Mouse (Mus musculus) heart, embryonic 15.5 days (tissue): ENCODE results near the gene Zfp362. TPM values are rescaled to one million over a fixed set of nuclear protein-coding genes. Genes with fewer than 3 reads are reported as not detected.
A peak's percentile ranks its signal among the peaks of the same experiment; 100 is the strongest.

ENCODE experiments used
- ATAC-seq: fragments of 200-750 bp; cut with Nextera tagmentation; replicated peaks from 2 replicates; pipeline ENCODE4 v1.8.0; 2017; ENCODE audit warnings: low read depth, moderate TSS enrichment; ENCODE audit not compliant: insufficient number of reproducible peaks, insufficient read depth, low FRiP score
- H3K27ac ChIP-seq: fragments of 300-500 bp; sonication (generic); 2 replicates; pipeline ENCODE4 v1.5.1; 2015; ENCODE audit warnings: mild to moderate bottlenecking, inconsistent platforms
- H3K27me3 ChIP-seq: fragments of 300-500 bp; sonication (generic); 2 replicates; pipeline ENCODE4 v1.6.1; 2015; ENCODE audit warnings: inconsistent platforms
- H3K36me3 ChIP-seq: fragments of 300-500 bp; sonication (generic); 2 replicates; pipeline ENCODE4 v1.6.1; 2015; ENCODE audit warnings: mild to moderate bottlenecking, inconsistent platforms
- H3K4me1 ChIP-seq: fragments of 300-500 bp; sonication (generic); replicated peaks from 2 replicates; pipeline ENCODE4 v1.6.1; 2015; ENCODE audit warnings: inconsistent platforms
- H3K4me2 ChIP-seq: fragments of 300-500 bp; sonication (generic); 2 replicates; pipeline ENCODE4 v1.6.1; 2015; ENCODE audit warnings: inconsistent platforms, mild to moderate bottlenecking, moderate library complexity
- H3K4me3 ChIP-seq: fragments of 300-500 bp; sonication (generic); 2 replicates; pipeline ENCODE4 v1.5.1; 2015; ENCODE audit warnings: mild to moderate bottlenecking, inconsistent platforms
- H3K9ac ChIP-seq: fragments of 300-500 bp; sonication (generic); 2 replicates; pipeline ENCODE4 v1.6.1; 2015; ENCODE audit warnings: mild to moderate bottlenecking, inconsistent platforms
- H3K9me3 ChIP-seq: fragments of 300-500 bp; sonication (generic); replicated peaks from 2 replicates; pipeline ENCODE4 v1.6.1; 2016; ENCODE audit warnings: inconsistent platforms
- WGBS: fragments of 180-500 bp; shearing (Covaris S2); methylation state at CpG from one replicate; pipeline ENCODE4 v1.1.7; 2015; ENCODE audit warnings: mixed read lengths; 5-methylcytosine and 5-hydroxymethylcytosine counted together
- polyA plus RNA-seq: library from polyadenylated mRNA; unstranded; fragments of >200 nt; fragmentation: Nextera tagmentation; extraction: Ambion mirVana; gene quantifications from 2 replicates; pipeline ENCODE4 v1.2.1, GENCODE M21; 2015

Zfp362 gene
- polyA plus RNA-seq, 1 experiment from 2014 or later, result 14.2 TPM

DNA sequence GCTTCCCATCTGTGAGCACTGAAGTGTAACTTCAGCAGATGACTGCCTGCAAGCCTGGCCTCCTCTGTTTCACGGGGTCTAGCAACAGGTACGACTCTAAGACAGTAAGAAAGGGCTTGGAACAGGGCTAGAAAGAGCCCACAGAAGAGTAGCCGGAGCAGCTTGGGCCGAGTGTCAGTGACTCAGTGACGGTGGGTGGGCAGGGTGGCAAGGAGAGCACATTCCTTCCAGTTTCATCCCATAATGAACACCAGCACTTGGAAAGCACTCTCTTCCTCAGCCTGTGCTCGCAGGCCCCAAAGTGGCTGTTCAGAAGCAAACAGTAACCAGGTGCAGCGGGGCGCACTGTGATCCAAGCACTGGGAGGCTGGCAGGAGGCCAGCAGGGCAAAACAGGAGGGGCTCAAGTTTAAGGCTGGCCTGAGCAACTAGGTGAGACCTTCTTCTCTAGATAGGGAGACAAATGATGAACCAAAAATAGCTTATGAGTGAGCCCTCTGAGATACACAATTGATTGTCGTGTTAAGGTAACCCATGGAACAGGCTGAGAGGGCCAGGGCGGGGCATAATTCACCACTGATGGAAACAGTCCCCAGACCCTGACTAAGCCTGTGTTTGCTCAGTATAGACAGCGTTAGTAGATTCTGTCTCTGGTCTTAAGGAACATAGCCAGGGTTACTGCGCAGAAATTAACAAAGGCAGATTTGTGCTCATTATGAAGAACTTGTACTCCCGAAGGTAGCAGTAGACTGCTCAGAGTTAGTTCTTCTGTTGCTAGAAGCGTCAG is 67.8 kb downstream of the Zfp362 start:
- H3K4me3 ChIP-seq, result no peak overlapping the region
- H3K36me3 ChIP-seq, result 0 out of 2 replicates have a peak, but pooled peaks cover 3% of the 10 kb centered on the region
- peak overlapping the region; percentile 91 for H3K27ac ChIP-seq
- no peaks in the 10 kb centered on the region for H3K9me3 ChIP-seq
- peaks cover 66% of the 10 kb centered on the region for H3K4me1 ChIP-seq
- peak overlapping the region; percentile 34; the same call in 1 of the 2 replicates for H3K9ac ChIP-seq
- H3K27me3 ChIP-seq, result no peaks in the 10 kb centered on the region
- 54% methylated on average over 14 of the region's 14 CpGs for WGBS
- no peak for ATAC-seq
- peak overlapping the region; percentile 37 for H3K4me2 ChIP-seq

DNA sequence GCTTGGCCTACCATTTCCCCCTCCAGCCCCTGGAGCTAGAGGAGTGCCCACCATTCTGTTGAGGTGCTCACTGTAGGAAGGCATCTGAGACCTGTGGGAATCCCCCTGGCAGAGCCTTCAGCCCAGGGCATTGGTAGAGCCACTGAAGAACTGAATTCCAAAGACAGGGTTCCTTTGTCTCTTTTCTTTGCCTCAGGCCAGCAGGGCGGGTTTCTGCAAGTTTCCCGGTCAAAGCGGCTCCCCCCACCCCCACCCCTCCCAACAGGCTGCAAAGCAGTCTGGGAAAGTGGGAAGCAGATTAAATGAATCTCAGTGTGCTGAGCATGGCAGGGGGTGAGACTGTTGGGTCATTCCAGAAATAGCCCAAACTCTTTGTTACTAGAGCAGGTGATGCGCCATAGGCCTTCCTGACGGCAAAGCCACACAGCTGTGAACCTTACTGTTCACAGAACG is 68.7 kb downstream of the Zfp362 start:
- no peaks in the 10 kb centered on the region for H3K9me3 ChIP-seq
- H3K9ac ChIP-seq, result peak overlapping the region; percentile 47
- ATAC-seq, result 0 out of 2 replicates have a peak, but pooled peaks have one; percentile 20
- 20% methylated on average over 6 of the region's 6 CpGs for WGBS
- H3K27ac ChIP-seq, result peak overlapping the region; percentile 91
- no peaks in the 10 kb centered on the region for H3K27me3 ChIP-seq
- H3K4me1 ChIP-seq, result peaks cover 70% of the 10 kb centered on the region
- peak overlapping the region; percentile 40 for H3K4me2 ChIP-seq
- no peak overlapping the region for H3K4me3 ChIP-seq
- H3K36me3 ChIP-seq, result 0 out of 2 replicates have a peak, but pooled peaks cover 3% of the 10 kb centered on the region

DNA sequence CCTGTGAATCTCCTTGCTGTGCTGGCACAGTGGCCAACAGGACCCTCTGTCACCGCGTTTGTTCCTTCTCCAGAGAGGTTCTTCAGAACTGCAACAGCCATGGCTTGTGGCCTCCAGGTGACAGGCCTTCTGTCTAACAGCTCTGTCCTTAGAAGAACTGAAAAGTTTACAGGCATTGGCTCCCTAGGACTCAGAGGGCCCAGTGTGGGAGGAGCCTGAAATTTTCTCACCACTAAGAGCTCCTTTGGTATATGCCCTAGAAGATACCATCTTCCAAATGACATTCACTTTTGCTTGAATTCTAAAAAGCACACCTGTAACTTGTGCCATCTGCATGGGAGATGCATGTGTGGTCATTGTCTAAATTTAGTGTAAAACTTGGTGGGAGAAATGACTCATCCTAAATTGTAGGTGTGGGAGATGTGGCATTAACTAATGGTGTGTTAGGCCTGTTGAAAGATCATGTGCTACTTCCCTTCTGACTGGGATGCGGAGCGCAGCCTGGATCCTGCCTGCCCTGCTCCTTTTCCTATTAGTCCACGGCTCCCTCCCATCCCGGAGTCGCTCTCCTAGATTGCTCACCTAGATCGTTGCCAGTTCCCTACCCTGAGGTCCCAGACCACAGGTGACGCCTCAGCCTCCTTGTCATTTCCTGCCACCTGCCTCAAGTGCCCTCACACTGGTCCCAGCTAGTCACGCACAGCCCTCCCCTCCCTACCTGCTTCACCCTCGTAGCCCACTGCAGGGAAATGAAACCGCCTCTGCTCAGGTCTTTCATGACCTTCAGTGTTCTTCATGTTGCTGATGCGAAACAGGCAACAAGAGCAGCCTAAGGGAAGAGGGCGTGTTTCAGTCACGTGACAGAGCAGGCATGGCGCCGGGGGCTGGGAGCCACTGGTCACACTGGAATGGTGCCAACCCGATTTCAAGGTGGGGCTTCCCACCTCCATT is 70.8 kb downstream of the Zfp362 start:
- Histone ChIP-seq H3K9ac (no peak overlapping the region), H3K27me3 (no peaks in the 10 kb centered on the region), H3K4me2 (peak overlapping the region; percentile 42), H3K36me3 (no peaks in the 10 kb centered on the region), H3K27ac (peak overlapping the region; percentile 90), H3K9me3 (no peaks in the 10 kb centered on the region), H3K4me1 (peaks cover 80% of the 10 kb centered on the region), H3K4me3 (0 out of 2 replicates have a peak overlapping the region, but pooled peaks have one; percentile 2)
- WGBS, result 57% methylated on average over 18 of the region's 18 CpGs
- no peak for ATAC-seq

DNA sequence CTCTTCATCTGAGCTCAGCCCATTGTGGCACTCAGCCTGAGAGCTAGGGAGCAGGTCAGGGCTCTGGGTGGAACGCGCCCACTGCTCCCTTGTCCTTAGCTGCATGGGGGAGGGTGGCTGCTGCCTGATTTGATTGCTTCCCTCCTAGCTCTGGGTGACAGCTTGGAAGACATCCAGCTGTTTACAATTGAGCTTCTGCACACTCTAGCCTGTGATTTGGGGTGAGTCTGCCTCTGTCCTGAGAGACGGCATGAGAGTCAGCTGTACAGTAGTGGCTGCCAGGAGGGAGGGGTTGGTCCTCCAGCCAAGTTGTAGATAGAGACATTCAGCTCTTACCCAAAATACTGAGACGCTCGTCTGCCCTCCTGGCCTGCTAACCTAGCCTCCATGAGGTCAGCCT is 71.6 kb downstream of the Zfp362 start:
- H3K9ac ChIP-seq, result peak overlapping the region; percentile 31; the same call in 1 of the 2 replicates

DNA sequence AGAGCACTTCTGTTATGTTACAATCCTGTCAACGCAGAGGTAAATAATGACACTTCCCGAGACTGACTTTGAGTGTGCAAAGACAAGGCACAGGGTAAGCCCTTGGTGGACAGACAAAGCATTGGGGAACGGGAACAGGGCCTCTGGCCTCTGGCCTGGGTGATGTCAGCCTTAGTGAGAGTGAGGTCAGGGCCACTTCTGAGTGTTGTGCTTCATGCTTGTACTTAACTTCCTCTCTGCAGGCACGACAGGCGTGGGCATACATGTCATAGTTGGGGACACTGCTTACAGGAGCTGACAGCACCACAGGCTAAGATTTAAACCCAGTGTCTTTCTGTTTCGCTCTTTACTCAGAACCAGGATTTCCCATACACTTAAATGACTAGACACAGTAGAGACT is 72.3 kb downstream of the Zfp362 start:
- no peak for ATAC-seq
- WGBS, result 23% methylated on average over 6 of the region's 6 CpGs
- Histone ChIP-seq H3K4me3 (no peak overlapping the region), H3K4me2 (peak overlapping the region; percentile 42), H3K9me3 (no peaks in the 10 kb centered on the region), H3K36me3 (no peaks in the 10 kb centered on the region), H3K9ac (0 out of 2 replicates have a peak overlapping the region, but pooled peaks have one; percentile 10), H3K27ac (peak overlapping the region; percentile 90), H3K4me1 (peaks cover 94% of the 10 kb centered on the region), H3K27me3 (no peaks in the 10 kb centered on the region)

More for the DNA sequence above, 71.6 kb downstream of the Zfp362 start:
- Histone ChIP-seq H3K27me3 (no peaks in the 10 kb centered on the region), H3K9me3 (no peaks in the 10 kb centered on the region), H3K36me3 (no peaks in the 10 kb centered on the region), H3K4me3 (peak overlapping the region; percentile 2; the same call in 1 of the 2 replicates), H3K27ac (peak overlapping the region; percentile 90), H3K4me2 (peak overlapping the region; percentile 42), H3K4me1 (peaks cover 88% of the 10 kb centered on the region)
- WGBS, result 12% methylated on average over 5 of the region's 5 CpGs
- ATAC-seq, result peak; percentile 84

DNA sequence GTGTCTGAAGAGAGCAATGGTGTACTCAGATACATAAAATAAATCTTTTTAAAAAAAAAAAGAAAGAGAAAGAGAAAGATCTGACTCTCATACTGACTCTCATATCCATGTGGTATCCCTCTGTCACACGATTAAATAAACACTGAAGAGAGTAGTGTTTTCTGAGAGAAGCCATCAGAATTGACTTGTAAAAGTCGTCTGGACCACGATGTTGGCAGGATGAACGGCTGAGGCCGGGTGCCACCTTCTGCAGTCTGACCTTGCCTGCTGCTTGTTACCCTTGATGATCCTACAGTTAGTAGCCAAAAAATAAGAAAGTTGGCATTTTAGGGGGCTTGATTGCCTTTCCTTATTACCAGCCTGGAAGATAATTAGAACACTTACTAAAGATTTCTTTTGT is 73.1 kb downstream of the Zfp362 start:
- Histone ChIP-seq H3K36me3 (no peaks in the 10 kb centered on the region), H3K4me2 (no peak overlapping the region), H3K27ac (0 out of 2 replicates have a peak overlapping the region, but pooled peaks have one; percentile 90), H3K4me1 (peaks cover 89% of the 10 kb centered on the region), H3K9me3 (no peaks in the 10 kb centered on the region), H3K9ac (no peak overlapping the region), H3K27me3 (no peaks in the 10 kb centered on the region), H3K4me3 (no peak overlapping the region)
- ATAC-seq, result no peak
- 30% methylated on average over 5 of the region's 5 CpGs for WGBS

DNA sequence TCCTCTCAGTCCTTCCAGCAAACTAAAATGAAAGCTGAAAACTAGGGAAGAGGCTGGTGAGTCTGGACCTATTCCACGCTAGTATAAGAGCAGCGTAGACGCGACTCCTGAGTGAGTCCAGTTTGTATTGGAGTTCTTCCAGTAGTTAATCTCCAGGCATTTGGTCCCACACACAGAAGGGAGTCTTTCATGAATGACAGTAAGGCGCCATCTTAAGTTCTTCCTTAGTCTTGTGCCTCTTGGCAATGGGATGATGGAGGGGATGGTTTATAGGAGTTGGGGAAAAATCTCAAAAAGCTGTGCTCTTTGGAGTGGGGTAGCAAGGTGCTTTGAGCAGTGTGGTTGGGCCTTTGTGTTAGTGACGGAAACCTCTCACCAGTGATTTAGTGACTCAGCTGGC is 75.6 kb downstream of the Zfp362 start:
- H3K4me1 ChIP-seq, result peaks cover 69% of the 10 kb centered on the region
- H3K27ac ChIP-seq, result peak overlapping the region; percentile 75
- H3K4me2 ChIP-seq, result peak overlapping the region; percentile 69
- 0 out of 2 replicates have a peak overlapping the region, but pooled peaks have one; percentile 46 for H3K9ac ChIP-seq
- no peaks in the 10 kb centered on the region for H3K36me3 ChIP-seq
- 53% methylated on average over 6 of the region's 6 CpGs for WGBS
- ATAC-seq, result no peak
- H3K4me3 ChIP-seq, result peak overlapping the region; percentile 91
- H3K27me3 ChIP-seq, result no peaks in the 10 kb centered on the region
- no peaks in the 10 kb centered on the region for H3K9me3 ChIP-seq

DNA sequence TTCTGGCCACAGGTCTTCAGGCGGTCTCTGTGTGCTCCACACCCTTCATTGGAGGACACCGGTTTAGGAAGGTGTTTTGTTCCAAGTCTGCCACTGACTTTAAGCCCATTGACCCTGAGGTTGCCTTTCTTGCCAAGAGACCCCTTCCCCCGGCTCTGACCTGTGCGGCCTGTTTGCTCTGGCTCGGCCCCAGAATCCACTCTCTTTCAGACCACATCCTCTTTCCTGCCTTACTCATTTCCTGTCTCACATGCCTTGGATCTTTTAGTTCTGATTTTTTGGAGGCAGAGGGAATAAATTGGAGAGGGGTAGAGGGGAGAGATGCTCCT is 76.2 kb downstream of the Zfp362 start:
- peak overlapping the region; percentile 69 for H3K4me2 ChIP-seq
- H3K9ac ChIP-seq, result peak overlapping the region; percentile 46
- no peaks in the 10 kb centered on the region for H3K36me3 ChIP-seq
- H3K27ac ChIP-seq, result peak overlapping the region; percentile 75
- H3K9me3 ChIP-seq, result no peaks in the 10 kb centered on the region
- peaks cover 63% of the 10 kb centered on the region for H3K4me1 ChIP-seq
- H3K27me3 ChIP-seq, result no peaks in the 10 kb centered on the region
- ATAC-seq, result no peak
- 42% methylated on average over 5 of the region's 5 CpGs for WGBS
- peak overlapping the region; percentile 91 for H3K4me3 ChIP-seq

DNA sequence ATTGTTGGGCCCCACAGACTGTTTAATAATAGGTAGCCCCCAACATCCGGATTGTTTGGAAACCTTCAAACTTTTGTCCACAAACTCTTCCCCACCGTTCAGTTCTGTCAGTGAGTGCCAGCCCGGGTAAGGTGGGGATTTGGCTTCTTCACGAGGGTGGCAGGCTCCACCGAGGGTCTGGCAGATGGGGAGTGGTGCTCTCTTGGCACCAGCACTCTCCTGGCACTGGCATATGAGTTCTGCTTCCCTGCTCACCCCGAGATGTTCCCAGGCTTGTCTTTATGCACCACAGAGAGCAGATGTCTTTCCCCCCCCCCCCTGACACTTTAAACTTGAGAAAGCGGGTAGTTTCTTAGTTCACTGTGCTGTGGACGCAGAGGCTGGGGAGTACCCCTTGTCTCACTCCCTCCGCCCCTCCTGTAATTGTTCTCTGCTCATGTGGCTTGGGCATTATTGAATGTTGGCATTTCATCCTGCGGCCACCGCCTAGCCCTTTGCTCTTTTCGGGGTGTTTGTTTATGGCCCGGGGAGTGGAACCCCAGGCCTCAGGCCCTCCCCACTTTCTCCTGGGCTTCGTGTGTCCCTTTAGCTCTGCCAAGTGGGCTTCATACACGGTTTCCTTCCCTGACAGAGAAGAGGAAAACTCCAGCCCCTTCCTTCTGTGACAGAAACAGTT is 76.7 kb downstream of the Zfp362 start:
- Histone ChIP-seq H3K27ac (peak overlapping the region; percentile 75), H3K4me1 (peaks cover 63% of the 10 kb centered on the region), H3K27me3 (no peaks in the 10 kb centered on the region), H3K9ac (peak overlapping the region; percentile 46), H3K36me3 (no peaks in the 10 kb centered on the region), H3K9me3 (no peaks in the 10 kb centered on the region), H3K4me2 (peak overlapping the region; percentile 69), H3K4me3 (peak overlapping the region; percentile 91)
- no peak for ATAC-seq
- WGBS, result 25% methylated on average over 15 of the region's 15 CpGs

DNA sequence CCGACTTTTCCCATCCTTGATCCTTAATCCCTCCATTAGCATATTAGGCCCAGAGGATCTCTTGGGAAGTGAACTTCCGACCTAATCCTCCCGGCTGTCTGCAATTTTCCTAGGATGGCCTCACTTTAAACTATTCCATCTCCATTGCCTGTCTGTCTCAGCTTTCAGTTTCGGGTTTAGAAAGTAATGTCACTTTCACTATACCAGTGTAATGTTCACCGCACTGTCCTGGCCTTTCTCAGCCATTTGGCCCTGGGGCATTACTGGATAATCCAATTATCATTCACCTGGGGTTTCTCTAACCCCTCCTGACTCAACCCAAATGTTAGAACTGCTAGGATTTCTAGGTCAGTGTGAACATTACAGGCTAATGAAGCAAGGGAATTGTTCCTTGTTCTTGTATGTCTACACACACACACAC is 77.4 kb downstream of the Zfp362 start:
- peaks cover 63% of the 10 kb centered on the region for H3K4me1 ChIP-seq
- WGBS, result 2% methylated on average over 5 of the region's 5 CpGs
- no peak for ATAC-seq
- peak overlapping the region; percentile 100 for H3K9ac ChIP-seq
- no peaks in the 10 kb centered on the region for H3K36me3 ChIP-seq
- peak overlapping the region; percentile 69 for H3K4me2 ChIP-seq
- no peaks in the 10 kb centered on the region for H3K9me3 ChIP-seq
- no peaks in the 10 kb centered on the region for H3K27me3 ChIP-seq
- peak overlapping the region; percentile 96 for H3K27ac ChIP-seq
- peak overlapping the region; percentile 91 for H3K4me3 ChIP-seq
